Mouse (Mus musculus): ENCODE results near the gene Dscam.

The Dscam gene

DNA sequence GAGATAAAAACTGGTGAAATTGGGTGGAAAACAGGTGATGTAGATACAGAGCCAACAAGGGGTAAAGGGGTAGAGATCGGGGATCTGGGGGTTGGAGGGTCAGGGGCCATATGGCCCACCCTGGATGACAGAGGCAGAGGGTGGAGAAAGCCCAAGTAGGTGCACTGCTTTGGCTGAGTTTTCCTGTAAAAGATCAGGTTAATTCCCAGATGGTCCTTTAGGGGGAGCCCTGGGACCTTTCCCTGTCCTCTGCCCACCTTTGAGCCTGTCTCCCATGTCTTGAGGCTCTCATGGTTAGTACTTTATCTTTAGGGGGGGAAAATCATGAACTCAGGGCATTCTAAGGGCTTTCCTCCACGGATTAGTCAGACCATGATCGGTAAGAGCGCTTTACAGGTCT, 318.2 kb downstream of the Dscam start:
- peak; percentile 6 for DNase-seq

DNA sequence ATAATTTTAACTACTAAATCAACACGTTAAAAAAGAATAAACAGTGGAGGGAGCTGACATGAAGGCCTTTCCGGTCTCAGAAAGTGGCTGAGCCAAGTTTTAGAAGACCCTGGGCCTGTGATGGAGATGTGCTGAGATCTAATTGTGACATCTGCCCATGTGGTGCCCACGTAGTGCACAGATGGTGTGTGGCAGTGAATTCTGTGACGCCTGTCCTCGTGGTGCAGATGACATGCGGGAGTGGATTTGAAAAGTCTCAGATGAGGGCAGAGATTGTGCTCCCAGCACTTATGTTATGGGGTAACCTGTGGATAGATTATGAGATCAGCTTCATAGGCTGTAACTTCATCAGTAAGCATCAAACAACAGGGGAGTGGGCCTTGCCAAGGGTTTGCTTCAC, 321.6 kb downstream of the Dscam start:
- DNase-seq = no peak

DNA sequence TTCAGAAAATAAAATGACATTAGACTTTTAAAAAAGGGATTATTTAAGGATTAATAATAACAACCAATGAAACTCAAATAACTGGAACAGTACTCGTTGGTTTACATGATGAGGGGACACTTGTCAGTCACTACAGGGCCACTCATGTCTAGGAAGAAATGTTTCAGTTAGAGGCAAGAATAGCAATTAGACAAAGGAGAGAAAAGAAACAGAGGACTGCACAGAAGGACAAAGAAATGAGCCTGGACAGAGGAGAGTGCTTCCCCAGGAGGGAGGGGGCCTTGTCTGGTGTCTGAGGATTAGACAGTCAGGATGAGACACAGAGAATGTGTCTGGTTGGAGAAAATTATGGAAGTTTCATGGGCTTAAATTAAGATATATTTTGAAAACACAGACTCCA, 324.0 kb downstream of the Dscam start:
- DNase-seq = no peak

DNA sequence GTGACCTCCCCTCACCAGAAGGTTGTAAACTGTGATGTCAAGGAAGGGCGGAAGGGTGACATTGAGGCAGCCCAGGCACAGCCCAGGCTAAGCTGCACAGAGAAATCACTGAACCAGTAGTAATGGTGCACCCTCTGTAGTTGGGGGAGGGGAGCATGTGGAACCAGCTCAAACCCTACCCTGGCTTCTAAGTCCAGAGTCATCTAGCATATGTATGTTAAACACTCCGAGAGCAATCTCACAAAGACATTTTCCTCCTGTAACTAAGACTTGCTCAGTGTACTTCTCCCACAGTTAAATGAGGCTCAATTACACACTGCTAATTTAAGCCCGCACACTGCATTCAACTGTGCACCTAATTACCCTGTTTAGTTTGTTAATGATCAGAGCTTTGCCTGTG, 324.4 kb downstream of the Dscam start:
- no peak for DNase-seq

DNA sequence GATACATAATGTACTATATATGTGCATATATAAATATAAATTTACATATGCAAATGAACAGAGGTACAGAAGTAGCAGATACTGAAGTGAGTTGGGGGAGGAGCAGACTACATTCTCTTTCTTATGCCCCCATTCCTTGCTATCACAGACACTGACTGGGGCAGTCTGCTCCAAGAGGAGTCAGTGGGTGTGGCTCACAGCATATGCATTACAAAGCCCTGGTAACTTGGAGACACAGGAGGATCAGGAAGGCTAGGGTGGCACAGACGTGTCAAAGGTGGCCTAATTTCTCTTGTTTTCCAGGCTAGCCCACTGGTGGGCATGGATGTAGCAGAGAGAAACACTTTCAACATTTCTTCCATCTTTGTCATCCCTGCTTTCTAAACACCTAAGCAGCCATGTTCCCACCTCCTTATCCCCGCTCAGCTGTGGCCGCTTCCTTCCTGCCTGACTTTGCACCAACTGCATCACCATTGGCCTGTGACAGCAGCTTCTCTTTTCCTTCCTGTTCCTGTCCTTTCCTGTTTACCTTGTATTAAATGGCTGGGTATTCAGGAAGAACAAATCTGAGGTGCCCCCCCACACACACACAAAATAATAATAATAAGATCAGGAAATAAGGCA, 325.0 kb downstream of the Dscam start:
- no peak for DNase-seq

DNA sequence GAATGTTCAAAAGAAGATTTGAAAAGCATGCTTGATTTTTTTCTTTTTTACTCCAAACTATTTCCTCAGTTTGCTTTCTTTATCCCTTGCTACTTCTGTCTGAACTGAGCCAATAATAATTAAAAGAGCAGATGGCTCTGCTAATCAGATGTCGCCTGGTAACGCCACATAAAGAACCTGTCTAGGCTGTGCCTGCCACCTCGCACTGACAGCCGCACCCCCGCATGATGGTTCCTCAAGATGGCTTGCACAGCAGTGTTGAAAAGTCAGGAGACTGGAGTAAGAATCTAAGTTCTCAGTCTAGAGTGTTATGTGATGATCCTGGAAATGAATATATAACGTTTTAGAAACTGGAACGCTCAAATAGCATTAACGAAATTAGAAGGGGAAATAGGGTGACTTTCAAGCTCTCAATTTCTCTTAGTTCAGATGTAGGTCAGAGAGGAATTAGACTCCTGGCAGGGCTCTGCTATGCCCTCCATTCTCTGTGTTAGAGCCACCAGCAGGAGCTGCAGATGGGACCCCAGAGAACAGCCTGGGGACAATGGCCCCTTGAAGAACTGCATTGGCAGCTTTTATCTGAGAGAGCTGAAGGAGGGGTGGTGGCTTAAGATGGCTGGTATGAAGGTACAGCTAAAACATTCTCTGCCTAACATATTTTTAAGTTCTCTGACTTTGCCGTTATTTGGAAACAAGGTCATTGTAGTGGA, 326.7 kb downstream of the Dscam start:
- no peak for DNase-seq

DNA sequence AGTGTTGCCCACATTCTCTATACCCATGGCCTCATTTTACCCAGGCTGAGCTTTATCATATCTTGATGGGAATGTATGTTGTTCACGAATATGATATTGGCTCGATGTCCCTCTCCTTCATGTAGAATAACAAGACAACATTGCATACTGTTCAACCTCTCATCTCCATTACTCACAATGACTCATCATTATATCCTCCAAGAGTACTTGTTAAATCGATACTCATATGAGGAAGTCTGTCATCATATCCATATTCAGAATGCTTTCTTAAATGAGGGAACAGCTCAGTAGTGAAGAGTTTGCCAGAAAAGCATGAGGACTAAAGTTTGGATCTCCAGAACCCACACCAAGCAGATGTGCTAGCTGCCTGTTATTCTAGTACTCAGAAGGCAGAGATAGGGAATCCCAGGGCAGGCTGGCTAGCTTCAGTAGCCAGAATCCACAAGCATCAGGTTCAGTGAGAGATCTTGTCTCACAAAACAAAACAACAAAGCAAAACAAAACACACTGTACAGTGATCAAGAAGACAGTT, 327.7 kb downstream of the Dscam start:
- no peak for DNase-seq

DNA sequence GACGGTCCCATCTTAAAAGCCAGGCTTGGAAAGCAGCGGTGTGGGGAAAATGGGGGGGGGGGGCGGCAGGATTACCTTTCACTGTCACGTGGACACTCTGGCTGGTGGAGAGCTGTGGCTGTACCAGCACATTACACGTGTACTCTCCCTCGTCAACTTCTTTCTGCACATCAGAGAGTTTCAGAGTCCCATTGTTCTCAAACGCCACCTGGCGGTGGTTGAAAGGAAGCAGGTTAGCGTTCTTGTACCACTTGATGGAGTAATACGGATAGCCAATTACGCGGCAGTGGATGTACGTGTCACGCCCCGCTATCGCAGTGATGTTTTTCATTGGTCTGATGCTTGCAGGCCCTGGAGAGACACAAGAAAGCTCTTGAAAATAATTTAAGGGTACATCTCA, 350.9 kb downstream of the Dscam start:
- peak; percentile 55 for DNase-seq

DNA sequence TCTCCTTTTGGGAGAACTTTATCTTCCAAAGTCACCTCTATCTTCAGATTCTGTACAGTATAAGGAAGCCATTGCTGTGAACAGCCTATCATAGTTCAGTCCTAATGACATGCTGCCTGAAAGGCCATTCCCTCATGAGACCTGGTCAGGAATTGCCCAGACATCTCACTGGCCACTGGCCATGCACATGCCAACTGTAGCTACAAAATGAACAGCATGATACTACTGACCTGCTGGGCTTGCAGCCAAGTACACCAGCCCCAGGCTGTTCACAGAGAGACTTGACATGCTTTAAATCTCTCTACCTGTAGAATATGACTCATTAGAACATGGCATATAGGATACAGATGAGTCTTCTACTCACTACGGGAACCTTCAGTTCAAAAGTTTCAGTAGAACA, 364.3 kb downstream of the Dscam start:
- no peak for DNase-seq

DNA sequence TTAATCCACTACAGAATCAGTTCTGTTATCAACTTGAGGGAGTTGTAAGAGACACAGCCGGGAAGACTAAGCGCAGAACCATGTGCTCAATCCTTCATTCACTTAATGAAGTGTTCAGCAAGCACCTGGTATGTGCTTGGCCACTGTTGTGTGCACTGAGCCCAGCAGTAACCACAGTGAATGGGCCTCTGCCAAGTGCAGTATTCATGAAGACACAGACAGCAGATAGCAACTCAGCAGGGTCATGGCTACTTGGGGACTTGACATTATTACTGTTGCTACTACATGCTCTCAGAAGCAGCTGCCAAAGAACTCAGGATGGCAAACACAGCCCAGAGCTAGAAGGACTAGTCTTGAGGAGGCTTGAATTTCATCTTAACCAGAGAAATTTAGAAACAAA, 367.9 kb downstream of the Dscam start:
- DNase-seq = no peak

DNA sequence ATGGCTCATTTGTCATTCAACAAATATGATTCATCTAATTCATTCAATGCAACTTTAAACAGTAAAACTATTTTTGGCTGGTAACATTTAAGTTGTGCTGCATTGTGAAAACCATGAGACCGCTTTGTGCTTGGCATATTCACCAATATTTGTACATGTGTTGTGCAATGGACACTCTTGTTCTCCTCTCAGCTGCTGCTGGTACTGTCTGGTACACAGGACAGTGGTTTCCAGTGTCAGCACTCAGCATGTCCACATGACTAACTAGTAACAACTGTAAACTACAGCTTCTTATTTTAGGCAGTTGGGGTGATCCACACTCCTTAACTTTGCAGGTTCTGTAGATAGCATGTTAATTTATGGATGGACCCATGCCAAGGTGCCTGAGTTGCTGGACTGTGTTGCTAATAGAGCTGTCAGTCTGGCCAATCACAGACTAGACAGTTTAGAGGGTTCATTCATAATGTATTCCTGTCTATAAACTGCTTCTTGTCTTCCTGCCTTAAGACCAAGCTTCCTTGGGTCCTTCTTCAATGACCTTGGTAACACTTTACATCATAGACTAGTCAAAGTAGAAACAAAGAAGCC, 368.8 kb downstream of the Dscam start:
- no peak for DNase-seq

DNA sequence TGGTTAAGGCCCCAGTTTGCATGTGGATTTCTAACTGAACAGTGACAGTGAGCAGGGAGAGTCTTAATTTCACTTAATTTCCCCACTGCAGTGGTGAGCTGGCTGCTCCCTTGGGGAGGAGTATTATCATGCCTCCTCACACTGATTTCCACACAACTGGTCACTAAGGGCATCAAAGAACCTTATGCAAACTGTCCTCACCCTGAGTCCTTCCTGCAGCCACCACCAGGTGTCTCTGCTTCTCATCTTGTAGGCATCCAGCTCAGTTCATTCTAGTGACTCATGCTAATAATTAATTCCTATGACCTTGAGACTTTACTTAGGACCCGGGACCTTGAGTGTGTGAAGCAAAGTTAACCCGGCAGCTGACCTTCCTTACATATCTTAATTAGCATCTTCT, 375.1 kb downstream of the Dscam start:
- DNase-seq = no peak

DNA sequence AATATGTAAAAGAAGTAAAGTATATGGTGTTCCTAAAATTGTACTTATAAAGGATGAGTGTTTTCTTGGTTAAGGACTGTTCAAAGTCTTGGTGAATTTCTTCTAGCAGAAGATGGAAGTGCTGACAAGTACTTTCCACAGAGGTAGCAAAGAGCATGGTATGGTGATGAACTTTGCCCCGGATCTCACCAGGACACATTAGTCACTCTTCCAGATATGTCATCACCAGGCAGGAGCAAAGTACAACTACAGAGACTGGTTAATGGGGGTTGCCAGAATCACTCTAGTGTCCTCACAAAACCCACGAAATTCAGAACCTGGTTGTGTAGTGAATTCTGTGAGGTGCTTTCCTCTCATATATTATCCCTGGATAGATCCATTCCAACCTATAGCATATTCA, 379.2 kb downstream of the Dscam start:
- no peak for DNase-seq

DNA sequence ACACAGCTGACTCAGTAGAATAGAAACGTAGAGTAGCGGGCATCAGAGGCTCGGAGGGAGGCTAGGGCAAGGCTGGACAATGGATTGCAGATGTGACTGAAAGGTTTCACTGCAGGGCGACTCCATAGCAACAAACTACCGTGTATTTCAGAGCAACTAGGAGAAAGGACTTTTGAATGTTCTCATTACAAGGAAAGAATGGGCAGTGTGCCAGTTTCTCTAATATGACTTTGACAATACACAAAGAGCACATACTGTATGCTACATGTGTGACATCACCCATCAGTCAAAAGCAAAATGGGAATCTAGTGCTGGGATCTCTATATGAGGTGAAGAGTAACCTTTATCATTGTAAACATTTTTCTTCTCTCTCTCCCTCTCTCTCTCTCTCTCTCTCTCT, 382.3 kb downstream of the Dscam start:
- no peak for DNase-seq

DNA sequence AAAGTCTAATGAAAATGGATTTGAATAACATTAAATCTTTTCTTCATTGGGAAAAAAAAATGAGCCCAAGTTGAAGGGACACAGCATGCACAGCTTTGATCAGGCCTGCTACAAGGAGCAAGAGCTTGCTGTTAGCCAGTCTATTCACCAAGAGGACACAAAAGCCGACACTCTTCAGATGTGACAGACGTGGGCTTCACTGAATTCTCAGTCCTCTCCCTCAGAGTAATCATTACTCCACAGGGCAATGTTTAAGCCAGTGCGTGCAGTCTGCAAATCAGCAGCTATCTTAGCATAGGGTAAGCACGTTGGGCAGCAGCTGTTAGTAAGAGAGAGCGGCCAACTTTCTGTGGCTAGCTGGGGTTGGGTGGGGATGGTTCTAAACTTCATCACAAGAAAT, 391.5 kb downstream of the Dscam start:
- DNase-seq = no peak

DNA sequence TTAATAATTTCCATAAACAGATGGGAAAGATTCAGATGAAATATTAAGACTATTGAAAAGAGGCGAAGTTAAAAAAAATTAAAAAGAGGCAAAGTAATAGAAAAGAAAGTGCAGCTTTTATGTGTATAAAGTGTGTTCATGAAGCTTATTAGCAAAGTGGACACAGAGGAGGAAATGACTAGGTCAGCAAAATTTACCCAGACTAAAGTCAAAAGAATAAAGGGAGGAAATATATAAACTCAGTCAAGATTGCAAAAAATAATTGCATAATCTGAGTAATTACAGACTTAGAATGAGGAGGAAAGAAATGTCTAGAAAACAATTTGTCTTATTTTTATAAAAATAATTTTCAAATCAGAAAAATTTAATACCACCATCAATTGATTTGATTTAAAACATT, 396.3 kb downstream of the Dscam start:
- no peak for DNase-seq

DNA sequence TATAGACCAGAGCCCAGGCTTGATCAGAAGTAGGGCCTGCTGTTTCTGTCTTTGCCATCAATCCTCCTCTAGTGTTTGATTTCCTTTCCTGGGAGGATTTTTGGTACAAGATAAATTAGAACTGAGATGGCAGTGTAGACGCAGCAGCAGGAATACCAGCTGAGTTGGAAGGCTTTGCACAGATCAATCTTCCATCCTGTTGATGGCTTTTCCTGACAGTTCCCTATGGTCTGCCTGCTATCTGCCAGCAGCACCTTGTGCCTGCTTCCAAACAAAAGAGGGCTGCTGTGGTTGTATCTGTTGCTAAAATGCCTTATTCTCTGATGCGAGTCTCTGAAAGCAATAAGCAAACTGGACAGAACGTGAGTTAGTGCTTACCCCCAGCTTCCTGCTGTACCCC, 402.6 kb downstream of the Dscam start:
- DNase-seq = no peak

DNA sequence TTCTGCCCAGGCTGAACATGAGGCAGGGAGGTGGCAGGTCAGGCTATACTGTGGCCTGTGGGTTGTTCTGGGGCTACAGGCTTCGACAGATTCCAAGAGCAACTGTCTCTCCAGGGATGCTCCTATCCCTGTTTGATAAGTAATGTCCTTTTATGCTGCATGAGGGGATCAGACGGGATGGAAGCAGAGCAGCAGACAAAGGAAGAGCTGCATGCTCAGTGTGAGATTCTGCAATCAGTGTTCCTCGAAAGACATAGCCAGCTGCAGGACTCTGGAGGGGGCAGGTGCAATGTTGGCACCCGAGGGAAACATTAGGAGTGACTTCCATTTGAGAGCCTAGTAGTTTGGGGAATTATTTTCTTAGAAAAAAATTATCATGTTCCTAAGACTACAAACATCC, 403.0 kb downstream of the Dscam start:
- DNase-seq = no peak

DNA sequence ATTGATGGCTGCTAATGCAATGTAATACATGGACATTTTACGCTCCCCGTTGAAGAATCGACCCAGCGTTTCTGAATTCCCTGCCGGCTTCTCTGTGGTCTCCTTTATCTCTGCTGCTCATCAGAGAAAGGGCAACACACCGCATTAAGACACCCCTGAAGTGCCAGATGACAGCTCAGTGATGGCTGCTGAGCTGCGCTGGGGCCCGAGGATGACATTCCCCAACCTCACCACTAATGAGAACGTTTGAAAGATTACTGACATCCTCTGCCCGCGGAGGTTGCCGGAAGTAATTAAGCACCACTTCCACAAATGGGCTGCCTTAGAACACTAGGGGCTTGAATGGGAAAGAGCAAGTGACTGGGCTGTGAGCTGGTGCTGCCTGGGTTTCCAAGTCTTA, 409.3 kb downstream of the Dscam start:
- no peak for DNase-seq

DNA sequence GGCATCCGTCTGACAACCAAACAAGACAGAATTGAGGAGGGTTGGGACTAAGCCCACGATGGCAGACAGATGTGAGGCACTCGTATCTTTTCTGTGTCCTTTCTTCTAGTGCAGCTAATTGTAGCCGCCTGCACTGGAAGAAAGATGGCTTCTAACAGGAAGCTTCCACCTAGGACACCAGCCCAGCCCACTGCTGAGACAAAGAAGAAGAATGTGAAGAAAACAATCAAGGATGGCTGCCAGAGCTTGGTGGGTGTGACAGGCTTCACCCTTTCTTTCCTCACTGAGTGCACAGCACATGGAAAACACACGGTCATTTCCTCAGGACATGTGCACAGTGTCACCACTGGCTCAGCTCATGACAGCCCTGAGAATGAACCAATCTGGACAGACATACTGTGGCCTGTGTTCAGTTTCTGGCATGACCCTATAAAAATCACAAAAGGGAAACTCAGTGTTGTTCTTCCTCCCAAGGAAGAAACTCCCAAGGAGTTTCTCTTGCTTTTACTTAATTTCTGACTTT, 411.4 kb downstream of the Dscam start:
- no peak for DNase-seq

DNA sequence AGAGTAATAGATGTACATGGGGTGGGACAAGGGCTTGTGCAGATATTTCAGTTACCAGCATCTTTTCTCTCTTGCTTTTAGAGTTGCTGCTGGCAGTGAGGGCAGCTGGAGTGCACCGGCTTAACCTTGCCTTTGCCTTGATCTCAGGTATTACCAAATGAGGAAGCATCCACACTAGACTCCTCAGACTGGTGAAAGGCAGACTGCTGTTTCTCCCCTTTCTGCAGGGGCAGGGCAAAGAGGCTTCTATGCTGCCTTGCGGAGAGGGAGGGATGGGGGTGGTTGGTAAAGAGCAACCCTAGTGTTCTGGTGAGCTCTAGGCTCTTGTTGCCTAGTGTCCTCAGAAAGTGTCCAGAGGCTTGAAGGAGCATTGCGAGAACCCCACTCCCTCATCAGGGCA, 412.2 kb downstream of the Dscam start:
- no peak for DNase-seq

DNA sequence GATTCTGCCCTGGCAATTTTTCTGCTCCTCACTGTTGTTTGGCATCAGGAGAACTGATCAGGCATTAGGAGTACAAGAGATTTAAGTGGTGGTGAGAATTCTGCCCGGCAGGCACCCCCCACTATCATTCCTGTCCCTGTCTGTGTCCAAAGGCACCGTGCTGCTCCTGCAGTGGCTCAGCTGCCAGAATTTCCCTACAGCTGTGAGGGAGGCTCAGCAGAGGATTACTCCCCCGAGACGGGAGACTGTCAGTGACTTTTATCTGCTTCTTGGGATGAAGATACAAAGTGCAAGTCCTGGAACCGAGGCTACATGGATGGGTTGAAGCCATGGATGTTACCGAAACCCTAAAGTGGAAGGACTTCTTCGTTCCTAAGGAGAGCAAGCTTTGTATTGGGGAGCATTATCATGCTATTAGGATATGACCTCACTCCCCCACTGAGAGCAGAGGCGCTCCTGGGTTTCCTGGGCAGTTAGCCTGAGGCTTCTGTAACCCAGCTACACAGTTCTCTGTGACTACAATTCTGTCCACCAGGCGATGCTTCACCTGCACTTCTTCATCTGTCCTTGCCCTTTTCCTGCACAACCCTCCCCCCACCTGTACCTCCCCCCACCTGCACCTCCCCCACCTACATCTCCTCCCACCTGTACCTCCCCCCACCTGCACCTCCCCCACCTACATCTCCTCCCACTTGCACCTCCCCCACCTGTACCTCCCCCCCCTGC, 412.8 kb downstream of the Dscam start:
- DNase-seq = no peak

DNA sequence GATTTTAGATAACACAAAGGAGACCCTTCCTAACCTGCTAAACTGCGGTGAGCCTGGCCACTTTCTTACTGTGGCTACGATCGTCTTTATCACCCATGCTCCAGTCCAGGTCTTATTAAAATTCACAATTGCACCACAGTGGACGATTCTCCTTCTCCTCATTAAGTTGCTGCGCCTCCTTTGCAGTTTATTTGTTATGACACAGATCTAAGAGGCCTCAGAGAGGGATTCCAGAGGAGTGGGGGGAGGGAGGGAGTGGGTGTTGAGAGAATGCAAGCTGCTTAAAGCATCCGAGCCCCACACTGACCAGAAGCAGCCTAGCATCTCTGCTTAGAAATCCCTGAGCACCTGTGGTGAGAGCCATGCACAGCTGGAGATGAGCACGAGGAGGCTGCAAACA, 413.6 kb downstream of the Dscam start:
- no peak for DNase-seq
